In the genomic region with DNA sequence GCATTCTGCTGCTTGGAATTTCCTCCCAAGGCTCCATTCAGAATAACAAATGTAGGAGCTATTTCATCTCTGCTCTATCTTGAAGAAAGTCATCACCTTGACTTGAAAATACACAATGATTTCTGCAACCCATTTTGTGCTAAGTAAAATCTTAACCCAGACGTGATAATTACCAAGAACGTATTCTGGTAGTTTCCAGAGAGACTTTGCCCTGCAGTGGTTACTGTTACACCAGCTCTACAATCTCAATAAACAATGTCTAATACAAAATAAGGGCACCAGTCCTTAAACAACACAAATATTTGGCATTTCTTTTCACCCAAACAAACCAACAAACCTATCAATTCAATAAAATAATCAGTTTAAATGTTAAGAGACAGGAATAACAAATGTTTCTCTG, we compare ENCODE assay signal across 18 mouse cellular contexts.
A peak's percentile ranks its signal among the peaks of the same experiment; 100 is the strongest.
DNase-seq lines count a peak whose midpoint lies in the region; ATAC-seq and TF ChIP-seq lines count a peak whose summit lies in the region.
"Had no signal": no experiment of that assay in that cellular context is flagged by ENCODE, and none has a peak within 500 bp of the region (broad histone marks: within the 10 kb centered on the region; RNA-seq: fewer than 3 reads in every experiment).

No protein-coding gene starts in this region.

- H3K36me3 ChIP-seq in kidney, adult 2 months (ENCODE audit: control insufficient read depth, insufficient read depth, low read length) = no peaks in the 10 kb centered on the region
- no peaks in the 10 kb centered on the region for H3K36me3 ChIP-seq in liver, adult 2 months (ENCODE audit: control insufficient read depth, insufficient read depth, low read length)
- H3K36me3 ChIP-seq in liver, embryonic 11.5 days (ENCODE audit: control insufficient read depth, insufficient read depth, low read length) = no peaks in the 10 kb centered on the region

- 37% methylated on average over 2 of the region's 2 CpGs for WGBS in kidney, adult 2 months
- WGBS in liver, adult 2 months = 27% methylated on average over 2 of the region's 2 CpGs
- WGBS in liver, embryonic 11.5 days = 61% methylated on average over 2 of the region's 2 CpGs

- H3K9me3 ChIP-seq in liver, embryonic 11.5 days (ENCODE audit: control insufficient read depth, low read length) = no peaks in the 10 kb centered on the region

- DNase-seq in kidney, adult 2 months = peak; percentile 64
- no peak for DNase-seq in kidney, adult 11 months
- peak; percentile 52 for DNase-seq in kidney, adult 9 months
- no peak for DNase-seq in kidney, postnatal 25 days
- peak; percentile 49 for DNase-seq in liver, adult 2 months (ENCODE audit: extremely low read depth, low read depth, low spot score)
- DNase-seq in liver, embryonic 11.5 days (ENCODE audit: low spot score) = no peak
- DNase-seq: adrenal gland, adult 2 months; adrenal gland, adult 8-10 months; adrenal gland, postnatal 10 days; adrenal gland, postnatal 14 days; adrenal gland, postnatal 25 days; adrenal gland, postnatal 36 days; B cell, adult 2 months; cerebellum, adult 11 months; cerebellum, adult 11-12 months; cerebellum, adult 18-20 months had no signal

- no peak overlapping the region for H3K9ac ChIP-seq in liver, adult 2 months (ENCODE audit: low read depth, low read length)
- H3K9ac ChIP-seq in liver, embryonic 11.5 days (ENCODE audit: low read depth, low read length) = no peak overlapping the region

- H3K4me2 ChIP-seq in liver, embryonic 11.5 days = no peak overlapping the region

- H3K4me1 ChIP-seq in kidney, adult 2 months (ENCODE audit: control insufficient read depth, insufficient read depth, low read length) = no peaks in the 10 kb centered on the region
- peaks cover 4% of the 10 kb centered on the region; the same call in 1 of the 2 replicates for H3K4me1 ChIP-seq in liver, adult 2 months (ENCODE audit: control insufficient read depth, insufficient read depth, low read length)
- peaks cover 7% of the 10 kb centered on the region; the same call in 1 of the 2 replicates for H3K4me1 ChIP-seq in liver, embryonic 11.5 days (replicated peaks; ENCODE audit: control insufficient read depth, insufficient read depth, low read length)

- no peaks in the 10 kb centered on the region; the same call in 1 of the 2 replicates for H3K79me2 ChIP-seq in liver, adult 2 months (ENCODE audit: control insufficient read depth, insufficient read depth, low read length)

- H3K4me3 ChIP-seq in kidney, adult 2 months (ENCODE audit: insufficient read depth, low read depth, low read length) = no peak overlapping the region
- no peak overlapping the region for H3K4me3 ChIP-seq in liver, adult 2 months (ENCODE audit: insufficient read depth, low read depth, low read length)
- H3K4me3 ChIP-seq in liver, embryonic 11.5 days (ENCODE audit: low read depth, low read length) = no peak overlapping the region

- H3K27ac ChIP-seq in kidney, adult 2 months (ENCODE audit: insufficient read depth, low read depth, low read length) = no peak overlapping the region
- H3K27ac ChIP-seq in liver, adult 2 months (replicated peaks; ENCODE audit: insufficient read depth, low read depth, low read length) = no peak overlapping the region
- no peak overlapping the region for H3K27ac ChIP-seq in liver, embryonic 11.5 days (ENCODE audit: low read depth, low read length)

- TF ChIP-seq CTCF in kidney, adult 2 months (conservative IDR thresholded peaks at IDR 0.05; ENCODE audit: insufficient read depth, insufficient read length, low read depth, low read length) = no peak
- TF ChIP-seq CTCF in liver, adult 2 months (IDR thresholded peaks at IDR 0.05; ENCODE audit: low read depth, low read length) = no peak

- TF ChIP-seq POLR2A in kidney, adult 2 months (IDR thresholded peaks at IDR 0.05; ENCODE audit: low read depth, low read length) = no peak
- no peak for TF ChIP-seq POLR2A in liver, adult 2 months (IDR thresholded peaks at IDR 0.05; ENCODE audit: extremely low read depth, insufficient read depth, low read length)

- no peaks in the 10 kb centered on the region for H3K27me3 ChIP-seq in kidney, adult 2 months (replicated peaks; ENCODE audit: control insufficient read depth, insufficient read depth, low read length)
- H3K27me3 ChIP-seq in liver, adult 2 months (ENCODE audit: control insufficient read depth, insufficient read depth, low read length) = no peaks in the 10 kb centered on the region
- no peaks in the 10 kb centered on the region for H3K27me3 ChIP-seq in liver, embryonic 11.5 days (replicated peaks; ENCODE audit: control insufficient read depth, insufficient read depth, low read length)
- H3K27me3 ChIP-seq: CH12.LX, Patski had no signal

- no peak for ATAC-seq in liver, embryonic 11.5 days (replicated peaks; ENCODE audit: low FRiP score)
- ATAC-seq: Patski had no signal

Comparison
In these comparisons a context has a peak if more than half of its experiments do, and no peak if none do; other contexts are left out.
1. DNase-seq: peak in kidney, adult 2 months (single experiment), kidney, adult 9 months (single experiment) and liver, adult 2 months (single experiment); none in kidney, adult 11 months (single experiment), kidney, postnatal 25 days (0 of 2) and liver, embryonic 11.5 days (single experiment).